Mouse (Mus musculus): ENCODE results near the gene Thnsl1. TPM values are rescaled to one million over a fixed set of nuclear protein-coding genes. Genes with fewer than 3 reads are reported as not detected.

Thnsl1 gene
- polyA plus RNA-seq, 1 experiment from 2014 or later: 6.7 TPM

- Histone ChIP-seq H3K9me3 (ENCODE audit: control insufficient read depth, low read length) (no peaks in the 10 kb centered on the region), H3K4me2 (ENCODE audit: low read depth, severe bottlenecking) (no peak overlapping the region), H3K4me3 (ENCODE audit: low read depth, low read length) (no peak overlapping the region), H3K27me3 (ENCODE audit: control insufficient read depth, insufficient read depth, low read length) (no peaks in the 10 kb centered on the region), H3K4me1 (ENCODE audit: control insufficient read depth, insufficient read depth, low read length) (no peaks in the 10 kb centered on the region), H3K9ac (ENCODE audit: low read length) (no peak overlapping the region), H3K36me3 (ENCODE audit: control insufficient read depth, insufficient read depth, low read length) (no peaks in the 10 kb centered on the region), H3K27ac (replicated peaks; ENCODE audit: low read depth, low read length) (no peak overlapping the region)
- DNase-seq (ENCODE audit: low spot score) (no peak), ATAC-seq (ENCODE audit: insufficient number of reproducible peaks, low FRiP score, low TSS enrichment, low read depth) (no peak)
- 82% methylated on average over 1 of the region's 1 CpGs for whole genome bisulfite sequencing
Observed at GRCm38 (mm10) chr2:21191232-21191631, 14.3 kb upstream of the Thnsl1 start.

GRCm38 (mm10) chr2:21195233-21195632 is 10.3 kb upstream of the Thnsl1 start:
- WGBS: 92% methylated on average over 5 of the region's 5 CpGs
- no peak overlapping the region for H3K9ac ChIP-seq (ENCODE audit: low read length)
- H3K4me3 ChIP-seq (ENCODE audit: low read depth, low read length): no peak overlapping the region
- DNase-seq (ENCODE audit: low spot score) (no peak), ATAC-seq (ENCODE audit: insufficient number of reproducible peaks, low FRiP score, low TSS enrichment, low read depth) (no peak)
- no peak overlapping the region for H3K27ac ChIP-seq (replicated peaks; ENCODE audit: low read depth, low read length)
- H3K4me1 ChIP-seq (ENCODE audit: control insufficient read depth, insufficient read depth, low read length): no peaks in the 10 kb centered on the region
- no peaks in the 10 kb centered on the region for H3K9me3 ChIP-seq (ENCODE audit: control insufficient read depth, low read length)
- no peak overlapping the region for H3K4me2 ChIP-seq (ENCODE audit: low read depth, severe bottlenecking)
- no peaks in the 10 kb centered on the region for H3K27me3 ChIP-seq (ENCODE audit: control insufficient read depth, insufficient read depth, low read length)
- no peaks in the 10 kb centered on the region for H3K36me3 ChIP-seq (ENCODE audit: control insufficient read depth, insufficient read depth, low read length)

GRCm38 (mm10) chr2:21199051-21199450 is 6.5 kb upstream of the Thnsl1 start:
- H3K27me3 ChIP-seq (ENCODE audit: control insufficient read depth, insufficient read depth, low read length): no peaks in the 10 kb centered on the region
- H3K4me2 ChIP-seq (ENCODE audit: low read depth, severe bottlenecking): no peak overlapping the region

GRCm38 (mm10) chr2:21202754-21203153 is 2.8 kb upstream of the Thnsl1 start:
- Histone ChIP-seq H3K27ac (replicated peaks; ENCODE audit: low read depth, low read length) (no peak overlapping the region), H3K4me2 (ENCODE audit: low read depth, severe bottlenecking) (no peak overlapping the region), H3K4me3 (ENCODE audit: low read depth, low read length) (no peak overlapping the region), H3K4me1 (ENCODE audit: control insufficient read depth, insufficient read depth, low read length) (no peaks in the 10 kb centered on the region), H3K36me3 (ENCODE audit: control insufficient read depth, insufficient read depth, low read length) (no peaks in the 10 kb centered on the region), H3K27me3 (ENCODE audit: control insufficient read depth, insufficient read depth, low read length) (no peaks in the 10 kb centered on the region), H3K9me3 (ENCODE audit: control insufficient read depth, low read length) (no peaks in the 10 kb centered on the region), H3K9ac (ENCODE audit: low read length) (no peak overlapping the region)
- DNase-seq (ENCODE audit: low spot score) (no peak), ATAC-seq (ENCODE audit: insufficient number of reproducible peaks, low FRiP score, low TSS enrichment, low read depth) (no peak)
- WGBS: 85% methylated on average over 2 of the region's 2 CpGs

More at GRCm38 (mm10) chr2:21199051-21199450, 6.5 kb upstream of the Thnsl1 start:
- Histone ChIP-seq H3K36me3 (ENCODE audit: control insufficient read depth, insufficient read depth, low read length) (no peaks in the 10 kb centered on the region), H3K4me3 (ENCODE audit: low read depth, low read length) (no peak overlapping the region), H3K27ac (replicated peaks; ENCODE audit: low read depth, low read length) (no peak overlapping the region), H3K9me3 (ENCODE audit: control insufficient read depth, low read length) (no peaks in the 10 kb centered on the region), H3K4me1 (ENCODE audit: control insufficient read depth, insufficient read depth, low read length) (no peaks in the 10 kb centered on the region), H3K9ac (ENCODE audit: low read length) (no peak overlapping the region)
- DNase-seq (ENCODE audit: low spot score) (no peak), ATAC-seq (ENCODE audit: insufficient number of reproducible peaks, low FRiP score, low TSS enrichment, low read depth) (no peak)
- 71% methylated on average over 3 of the region's 3 CpGs for WGBS

GRCm38 (mm10) chr2:21205831-21206159 is 271 bp downstream of the Thnsl1 start:
- Histone ChIP-seq H3K9ac (ENCODE audit: low read length) (peak overlapping the region; percentile 64), H3K27me3 (ENCODE audit: control insufficient read depth, insufficient read depth, low read length) (no peaks in the 10 kb centered on the region), H3K9me3 (ENCODE audit: control insufficient read depth, low read length) (no peaks in the 10 kb centered on the region), H3K36me3 (ENCODE audit: control insufficient read depth, insufficient read depth, low read length) (no peaks in the 10 kb centered on the region), H3K4me2 (ENCODE audit: low read depth, severe bottlenecking) (peak overlapping the region; percentile 64), H3K4me1 (ENCODE audit: control insufficient read depth, insufficient read depth, low read length) (no peaks in the 10 kb centered on the region), H3K27ac (replicated peaks; ENCODE audit: low read depth, low read length) (no peak overlapping the region), H3K4me3 (ENCODE audit: low read depth, low read length) (peak overlapping the region; percentile 56)
- 2% methylated on average over 19 of the region's 19 CpGs for WGBS
- no peak for DNase-seq (ENCODE audit: low spot score)
- ATAC-seq (ENCODE audit: insufficient number of reproducible peaks, low FRiP score, low TSS enrichment, low read depth): peak; percentile 88

DNA sequence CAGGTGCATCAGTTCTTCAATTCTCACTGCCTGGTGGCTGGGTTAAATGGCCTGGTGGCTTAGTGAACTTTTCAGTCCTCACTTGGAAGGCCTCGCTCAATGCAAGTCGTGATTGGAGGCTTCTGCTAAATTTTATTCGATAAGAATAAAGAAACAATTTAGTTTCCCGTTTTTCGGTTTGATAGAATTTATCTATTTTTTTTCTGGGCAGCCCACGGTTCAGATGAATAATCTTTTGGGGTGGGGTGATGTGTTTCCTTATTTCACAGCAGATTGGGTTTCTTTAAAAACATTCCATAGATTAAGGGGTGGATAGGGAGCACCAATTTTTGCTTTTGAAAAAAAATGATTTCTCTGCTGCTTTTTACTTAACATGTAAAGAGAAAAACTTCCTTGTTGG is 754 bp downstream of the Thnsl1 start:
- 58% methylated on average over 6 of the region's 6 CpGs for WGBS
- DNase-seq (ENCODE audit: low spot score): no peak
- Histone ChIP-seq H3K27ac (replicated peaks; ENCODE audit: low read depth, low read length) (no peak overlapping the region), H3K4me3 (ENCODE audit: low read depth, low read length) (peak overlapping the region; percentile 56), H3K36me3 (ENCODE audit: control insufficient read depth, insufficient read depth, low read length) (no peaks in the 10 kb centered on the region), H3K4me1 (ENCODE audit: control insufficient read depth, insufficient read depth, low read length) (no peaks in the 10 kb centered on the region), H3K9me3 (ENCODE audit: control insufficient read depth, low read length) (no peaks in the 10 kb centered on the region), H3K27me3 (ENCODE audit: control insufficient read depth, insufficient read depth, low read length) (no peaks in the 10 kb centered on the region), H3K9ac (ENCODE audit: low read length) (peak overlapping the region; percentile 64), H3K4me2 (ENCODE audit: low read depth, severe bottlenecking) (peak overlapping the region; percentile 64)
- no peak for ATAC-seq (ENCODE audit: insufficient number of reproducible peaks, low FRiP score, low TSS enrichment, low read depth)

DNA sequence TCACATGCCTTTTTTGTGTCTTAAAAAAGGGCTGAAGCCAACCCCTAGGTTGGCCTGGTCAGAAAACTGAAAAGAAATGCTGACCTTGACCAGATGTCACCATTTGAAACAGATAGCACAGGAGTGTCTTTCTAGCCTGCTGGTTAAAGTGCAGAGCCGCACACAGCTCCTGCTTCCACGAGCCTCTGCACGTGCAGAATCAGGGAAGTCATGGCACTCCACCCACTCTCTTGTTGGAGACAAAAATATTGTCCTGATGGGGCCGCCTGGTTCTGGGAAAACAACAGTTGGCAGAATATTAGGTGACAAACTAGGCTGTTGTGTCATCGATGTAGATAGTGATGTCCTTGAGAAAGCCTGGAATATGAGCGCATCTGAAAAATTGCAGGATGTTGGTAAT is 5.8 kb downstream of the Thnsl1 start:
- DNase-seq (ENCODE audit: low spot score) (no peak), ATAC-seq (ENCODE audit: insufficient number of reproducible peaks, low FRiP score, low TSS enrichment, low read depth) (no peak)
- Histone ChIP-seq H3K36me3 (ENCODE audit: control insufficient read depth, insufficient read depth, low read length) (no peaks in the 10 kb centered on the region), H3K27ac (replicated peaks; ENCODE audit: low read depth, low read length) (no peak overlapping the region), H3K4me2 (ENCODE audit: low read depth, severe bottlenecking) (no peak overlapping the region), H3K4me3 (ENCODE audit: low read depth, low read length) (no peak overlapping the region), H3K27me3 (ENCODE audit: control insufficient read depth, insufficient read depth, low read length) (no peaks in the 10 kb centered on the region), H3K9ac (ENCODE audit: low read length) (no peak overlapping the region), H3K4me1 (ENCODE audit: control insufficient read depth, insufficient read depth, low read length) (no peaks in the 10 kb centered on the region), H3K9me3 (ENCODE audit: control insufficient read depth, low read length) (no peaks in the 10 kb centered on the region)
- WGBS: 88% methylated on average over 6 of the region's 6 CpGs

GRCm38 (mm10) chr2:21214322-21214721 is 8.8 kb downstream of the Thnsl1 start:
- ATAC-seq (ENCODE audit: insufficient number of reproducible peaks, low FRiP score, low TSS enrichment, low read depth) (no peak), DNase-seq (ENCODE audit: low spot score) (no peak)
- no peaks in the 10 kb centered on the region for H3K9me3 ChIP-seq (ENCODE audit: control insufficient read depth, low read length)
- no peaks in the 10 kb centered on the region for H3K27me3 ChIP-seq (ENCODE audit: control insufficient read depth, insufficient read depth, low read length)
- no peak overlapping the region for H3K9ac ChIP-seq (ENCODE audit: low read length)
- H3K36me3 ChIP-seq (ENCODE audit: control insufficient read depth, insufficient read depth, low read length): no peaks in the 10 kb centered on the region
- H3K27ac ChIP-seq (replicated peaks; ENCODE audit: low read depth, low read length): no peak overlapping the region
- no peak overlapping the region for H3K4me2 ChIP-seq (ENCODE audit: low read depth, severe bottlenecking)
- H3K4me3 ChIP-seq (ENCODE audit: low read depth, low read length): no peak overlapping the region
- H3K4me1 ChIP-seq (ENCODE audit: control insufficient read depth, insufficient read depth, low read length): no peaks in the 10 kb centered on the region

DNA sequence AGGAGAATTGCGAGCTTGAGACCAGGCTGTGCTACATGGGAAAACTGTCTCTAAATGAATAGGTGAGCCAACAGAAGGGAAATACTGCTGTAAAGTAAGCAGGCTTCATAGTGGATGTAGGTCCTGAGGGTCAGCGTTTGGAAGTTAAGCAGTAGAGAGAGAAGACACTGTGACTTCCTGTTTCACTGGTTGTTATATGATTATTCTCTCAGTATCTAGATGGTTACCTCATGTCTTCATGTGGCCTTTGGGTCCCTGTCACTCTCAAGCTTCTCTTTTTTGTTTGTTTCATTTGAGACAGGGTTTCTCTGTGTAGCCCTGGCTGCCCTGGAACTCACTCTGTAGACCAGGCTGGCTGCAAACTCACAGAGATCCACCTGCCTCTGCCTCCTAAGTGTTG is 9.8 kb downstream of the Thnsl1 start:
- H3K27ac ChIP-seq (replicated peaks; ENCODE audit: low read depth, low read length): no peak overlapping the region
- H3K27me3 ChIP-seq (ENCODE audit: control insufficient read depth, insufficient read depth, low read length): no peaks in the 10 kb centered on the region
- DNase-seq (ENCODE audit: low spot score) (no peak), ATAC-seq (ENCODE audit: insufficient number of reproducible peaks, low FRiP score, low TSS enrichment, low read depth) (no peak)
- H3K36me3 ChIP-seq (ENCODE audit: control insufficient read depth, insufficient read depth, low read length): no peaks in the 10 kb centered on the region
- no peaks in the 10 kb centered on the region for H3K4me1 ChIP-seq (ENCODE audit: control insufficient read depth, insufficient read depth, low read length)
- 91% methylated on average over 2 of the region's 2 CpGs for WGBS
- H3K9me3 ChIP-seq (ENCODE audit: control insufficient read depth, low read length): no peaks in the 10 kb centered on the region
- no peak overlapping the region for H3K4me2 ChIP-seq (ENCODE audit: low read depth, severe bottlenecking)
- no peak overlapping the region for H3K9ac ChIP-seq (ENCODE audit: low read length)
- no peak overlapping the region for H3K4me3 ChIP-seq (ENCODE audit: low read depth, low read length)

Data from limb, embryonic 11.5 days (tissue).